Mouse (Mus musculus) megakaryocyte, embryonic 14.5 days (primary cell): ENCODE results near the gene Tekt1.

Experiments used
- FLI1 ChIP-seq: IDR thresholded peaks from 2 replicates; pipeline ENCODE4 v1.6.1; 2012; ENCODE audit warnings: low read length, inconsistent platforms, mixed read lengths
- GATA1 ChIP-seq: IDR thresholded peaks from 3 replicates; pipeline ENCODE4 v1.6.1; 2012; ENCODE audit warnings: mixed read lengths, low read length, inconsistent platforms, borderline replicate concordance

GRCm38 (mm10) chr11:72369904-72370672, 7.8 kb upstream of the Tekt1 start:
- TF ChIP-seq GATA1: no peak
- no peak for TF ChIP-seq FLI1
